In the genomic region with DNA sequence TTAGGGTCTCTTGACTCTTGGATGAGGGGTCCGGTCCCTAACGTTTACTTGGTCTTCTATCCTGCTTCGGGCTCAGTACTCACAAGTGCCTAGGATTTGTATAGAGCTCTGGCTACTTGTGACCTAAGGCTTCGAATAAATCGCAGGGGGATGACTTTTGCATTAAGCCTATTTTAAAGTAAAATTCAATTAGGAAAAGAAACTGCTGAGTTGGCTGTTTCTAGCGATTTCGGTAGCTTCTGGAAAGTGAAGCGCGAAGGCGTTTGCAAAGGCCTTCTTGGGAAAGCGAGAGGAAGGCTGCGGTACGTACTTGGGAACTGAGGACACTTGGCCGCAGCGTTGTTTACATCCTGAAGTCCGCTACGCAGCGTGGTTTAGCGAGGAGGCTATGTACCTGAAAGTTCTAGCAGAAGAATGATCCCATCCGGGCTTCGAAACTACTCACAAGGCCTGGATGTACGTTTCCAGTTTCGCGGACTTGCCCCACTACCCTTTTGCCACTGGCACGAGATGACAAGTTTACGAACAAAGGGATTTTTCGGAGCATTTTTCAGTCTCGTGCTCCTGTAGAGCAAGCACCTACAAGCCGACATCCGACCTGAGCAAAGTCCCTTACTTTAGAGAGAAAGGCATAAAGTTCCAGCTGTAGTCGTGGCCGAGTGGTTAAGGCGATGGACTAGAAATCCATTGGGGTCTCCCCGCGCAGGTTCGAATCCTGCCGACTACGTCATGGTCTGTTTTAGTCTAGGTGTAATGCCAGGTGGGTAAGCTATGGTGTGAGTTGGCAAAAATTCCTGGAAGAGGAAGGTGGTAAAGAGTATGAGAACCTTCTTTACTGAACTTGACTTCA, we compare ENCODE assay signal across 8 mouse cellular contexts. TPM values are rescaled to one million over a fixed set of nuclear protein-coding genes. Genes with fewer than 3 reads are reported as not detected.
DNase-seq lines count a peak whose midpoint lies in the region; ATAC-seq and TF ChIP-seq lines count a peak whose summit lies in the region.

No protein-coding gene starts in this region.

- H3K9ac ChIP-seq in lung, embryonic 16.5 days (ENCODE audit: low read length): peak overlapping the region; percentile 27

- ATAC-seq in G1E (ENCODE audit: extremely low read depth, insufficient number of reproducible peaks, low FRiP score, poor library complexity, severe bottlenecking): 0 out of 2 replicates have a peak, but pooled peaks have one; percentile 42
- ATAC-seq in lung, embryonic 16.5 days (ENCODE audit: low read depth): peak; percentile 85

- no peaks in the 10 kb centered on the region for H3K36me3 ChIP-seq in G1E (replicated peaks)
- no peaks in the 10 kb centered on the region for H3K36me3 ChIP-seq in heart, embryonic 10.5 days
- no peaks in the 10 kb centered on the region for H3K36me3 ChIP-seq in kidney, adult 2 months (ENCODE audit: control insufficient read depth, insufficient read depth, low read length)
- no peaks in the 10 kb centered on the region for H3K36me3 ChIP-seq in lung, embryonic 16.5 days (ENCODE audit: control insufficient read depth, insufficient read depth, low read length)

- TF ChIP-seq CTCF in G1E (IDR thresholded peaks at IDR 0.05; ENCODE audit: low read depth, low read length): no peak
- no peak for TF ChIP-seq CTCF in kidney, adult 2 months (conservative IDR thresholded peaks at IDR 0.05; ENCODE audit: insufficient read depth, insufficient read length, low read depth, low read length)

- DNase-seq in 3134 (ENCODE audit: extremely low read depth, insufficient read length, low spot score): peak; percentile 80
- no peak for DNase-seq in G1E (ENCODE audit: low spot score)
- peak; percentile 84 for DNase-seq in embryo, embryonic 11.5 days (ENCODE audit: low read depth, low spot score)
- peak; percentile 95 for DNase-seq in heart, embryonic 10.5 days (ENCODE audit: low spot score)
- DNase-seq in kidney, adult 2 months: peak; percentile 70
- peak; percentile 21 for DNase-seq in ovary, postnatal 14 days (ENCODE audit: low spot score)
- DNase-seq in frontal cortex, postnatal 10 days (ENCODE audit: low spot score in 2 of 2): no peak

- no peaks in the 10 kb centered on the region for H3K9me3 ChIP-seq in G1E (replicated peaks)
- no peaks in the 10 kb centered on the region for H3K9me3 ChIP-seq in heart, embryonic 10.5 days
- no peaks in the 10 kb centered on the region for H3K9me3 ChIP-seq in lung, embryonic 16.5 days (ENCODE audit: control insufficient read depth, low read length)

- peak overlapping the region; percentile 78 for H3K27ac ChIP-seq in heart, embryonic 10.5 days
- no peak overlapping the region for H3K27ac ChIP-seq in kidney, adult 2 months (ENCODE audit: insufficient read depth, low read depth, low read length)
- H3K27ac ChIP-seq in lung, embryonic 16.5 days (ENCODE audit: low read length): no peak overlapping the region

- H3K4me2 ChIP-seq in lung, embryonic 16.5 days (ENCODE audit: low read depth, low read length): peak overlapping the region; percentile 85

- TF ChIP-seq POLR2A in kidney, adult 2 months (IDR thresholded peaks at IDR 0.05; ENCODE audit: low read depth, low read length): no peak

- WGBS in heart, embryonic 10.5 days: under 1% methylated on average over 38 of the region's 38 CpGs
- WGBS in kidney, adult 2 months: 7% methylated on average over 38 of the region's 38 CpGs
- WGBS in lung, embryonic 16.5 days: 2% methylated on average over 38 of the region's 38 CpGs

- H3K4me1 ChIP-seq in G1E (ENCODE audit: insufficient read depth, low read depth, low read length): peaks cover 50% of the 10 kb centered on the region
- H3K4me1 ChIP-seq in heart, embryonic 10.5 days: peaks cover 4% of the 10 kb centered on the region; the same call in 1 of the 2 replicates
- no peaks in the 10 kb centered on the region for H3K4me1 ChIP-seq in kidney, adult 2 months (ENCODE audit: control insufficient read depth, insufficient read depth, low read length)
- H3K4me1 ChIP-seq in lung, embryonic 16.5 days (replicated peaks; ENCODE audit: control insufficient read depth, insufficient read depth, low read length): peaks cover 7% of the 10 kb centered on the region; the same call in 1 of the 2 replicates

- no peaks in the 10 kb centered on the region for H3K27me3 ChIP-seq in G1E (ENCODE audit: insufficient read depth, low read length)
- H3K27me3 ChIP-seq in heart, embryonic 10.5 days (ENCODE audit: insufficient read depth, poor library complexity, severe bottlenecking): no peaks in the 10 kb centered on the region
- H3K27me3 ChIP-seq in kidney, adult 2 months (replicated peaks; ENCODE audit: control insufficient read depth, insufficient read depth, low read length): peaks cover 4% of the 10 kb centered on the region
- H3K27me3 ChIP-seq in lung, embryonic 16.5 days (ENCODE audit: control insufficient read depth, insufficient read depth, low read depth, low read length): peaks cover 5% of the 10 kb centered on the region

- peak overlapping the region; percentile 71 for H3K4me3 ChIP-seq in G1E (ENCODE audit: low read depth, low read length)
- H3K4me3 ChIP-seq in heart, embryonic 10.5 days: peak overlapping the region; percentile 71
- H3K4me3 ChIP-seq in kidney, adult 2 months (ENCODE audit: insufficient read depth, low read depth, low read length): peak overlapping the region; percentile 31; the same call in 1 of the 2 replicates
- peak overlapping the region; percentile 45 for H3K4me3 ChIP-seq in lung, embryonic 16.5 days (ENCODE audit: low read length)

RNA-seq across cellular contexts. Expression of gene Zfp184, which starts 26.1 kb away (rescaled TPM):
- total RNA-seq in G1E (2014; fragmentation: Nextera tagmentation) (10.4 and 20.1 TPM in 2 replicates), G1E (2017) (2.2 and 3.6 TPM in 2 replicates)
- polyA plus RNA-seq in G1E (2012): 0.20 and 0.26 TPM in 2 replicates
- polyA plus RNA-seq in heart, embryonic 10.5 days (2016; fragmentation: Nextera tagmentation; extraction: Ambion mirVana): 7.4 and 9.1 TPM in 2 replicates
- polyA plus RNA-seq in kidney, adult 2 months (2012; rRNA removed): 0.39 and 0.44 TPM in 2 replicates
- polyA plus RNA-seq in lung, embryonic 16.5 days (2015; fragmentation: Nextera tagmentation; extraction: Ambion mirVana): 7.9 and 12.5 TPM in 2 replicates

Comparison
In these comparisons a context has a peak if more than half of its experiments do, and no peak if none do; other contexts are left out.
1. DNase-seq: peak in 3134 (single experiment), embryo, embryonic 11.5 days (single experiment), heart, embryonic 10.5 days (single experiment), kidney, adult 2 months (single experiment) and ovary, postnatal 14 days (single experiment); none in G1E (single experiment) and frontal cortex, postnatal 10 days (0 of 2).
2. Peak in every context shown above with its lines, with median percentiles within 50 percentile points of each other: H3K4me3 ChIP-seq.